Mouse (Mus musculus) urinary bladder, postnatal 10 days (tissue): ENCODE results near the gene Gas2l2.

Experiments used
- DNase-seq: peaks from one replicate; pipeline ENCODE4 v3.0.0; 2022; ENCODE audit warnings: low spot score

The Gas2l2 gene

DNA sequence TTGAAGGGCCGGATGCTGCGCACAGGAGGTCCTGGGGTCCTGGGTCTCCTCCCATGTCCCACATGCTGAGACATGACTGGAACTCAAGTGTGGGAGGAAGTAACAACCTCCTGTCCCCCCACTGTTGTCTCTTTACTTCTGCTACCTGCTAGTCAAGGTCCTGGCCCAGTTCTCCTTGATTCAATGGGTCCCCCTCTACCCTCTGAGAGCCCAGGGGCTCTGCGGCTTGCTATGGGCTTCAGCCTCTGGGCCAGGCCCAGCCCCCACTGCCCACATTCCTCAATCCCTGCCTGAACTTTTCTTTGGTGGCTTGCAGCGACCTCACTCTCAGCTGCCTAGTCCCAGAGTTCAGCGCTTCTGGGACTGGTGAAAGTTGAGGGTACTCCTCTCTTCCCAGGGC lies at the start of gene Gas2l2:
TSS of gene Gas2l2 (minus strand) at position 101 of the 400 bp plus-strand sequence.
- DNase-seq = no peak

DNA sequence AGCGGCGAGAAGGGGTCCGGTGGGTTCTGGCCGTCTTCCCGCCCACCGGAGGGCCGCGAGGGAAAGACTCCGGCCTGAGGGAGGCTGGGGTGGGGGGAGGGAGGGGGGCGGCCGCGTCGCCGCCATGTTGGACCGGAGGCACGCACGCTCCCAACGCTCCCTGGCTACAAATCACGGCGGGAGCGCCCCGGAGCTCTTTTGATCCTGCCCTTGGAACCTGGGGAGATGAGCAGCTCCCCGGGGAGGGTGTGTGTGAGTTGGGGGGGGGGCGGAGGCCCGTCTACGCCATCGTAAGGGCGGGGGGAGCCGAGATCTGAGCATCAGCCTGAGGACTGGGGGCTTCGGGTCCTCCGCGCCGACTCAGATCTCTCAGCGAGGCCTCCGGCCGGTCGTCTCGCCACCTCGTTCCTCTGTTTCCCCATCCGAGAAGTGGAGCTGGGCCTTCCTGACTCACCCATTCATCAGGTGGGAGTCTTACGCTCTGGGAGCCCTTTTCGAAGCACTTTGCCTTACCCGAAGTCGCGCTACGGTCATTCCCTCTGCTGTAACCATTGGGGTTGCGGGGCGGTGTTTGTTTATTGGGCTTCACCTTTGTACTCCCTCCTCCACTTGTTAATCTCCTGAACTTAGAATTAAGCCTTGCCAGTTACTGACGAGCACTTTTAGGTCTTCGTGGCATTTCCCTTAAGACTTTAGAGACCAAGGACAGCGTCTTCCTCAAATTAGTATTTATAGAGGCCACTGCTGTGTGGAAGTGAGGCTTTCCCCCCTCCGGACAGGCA lies 44.2 kb upstream of the Gas2l2 start:
- no peak for DNase-seq

DNA sequence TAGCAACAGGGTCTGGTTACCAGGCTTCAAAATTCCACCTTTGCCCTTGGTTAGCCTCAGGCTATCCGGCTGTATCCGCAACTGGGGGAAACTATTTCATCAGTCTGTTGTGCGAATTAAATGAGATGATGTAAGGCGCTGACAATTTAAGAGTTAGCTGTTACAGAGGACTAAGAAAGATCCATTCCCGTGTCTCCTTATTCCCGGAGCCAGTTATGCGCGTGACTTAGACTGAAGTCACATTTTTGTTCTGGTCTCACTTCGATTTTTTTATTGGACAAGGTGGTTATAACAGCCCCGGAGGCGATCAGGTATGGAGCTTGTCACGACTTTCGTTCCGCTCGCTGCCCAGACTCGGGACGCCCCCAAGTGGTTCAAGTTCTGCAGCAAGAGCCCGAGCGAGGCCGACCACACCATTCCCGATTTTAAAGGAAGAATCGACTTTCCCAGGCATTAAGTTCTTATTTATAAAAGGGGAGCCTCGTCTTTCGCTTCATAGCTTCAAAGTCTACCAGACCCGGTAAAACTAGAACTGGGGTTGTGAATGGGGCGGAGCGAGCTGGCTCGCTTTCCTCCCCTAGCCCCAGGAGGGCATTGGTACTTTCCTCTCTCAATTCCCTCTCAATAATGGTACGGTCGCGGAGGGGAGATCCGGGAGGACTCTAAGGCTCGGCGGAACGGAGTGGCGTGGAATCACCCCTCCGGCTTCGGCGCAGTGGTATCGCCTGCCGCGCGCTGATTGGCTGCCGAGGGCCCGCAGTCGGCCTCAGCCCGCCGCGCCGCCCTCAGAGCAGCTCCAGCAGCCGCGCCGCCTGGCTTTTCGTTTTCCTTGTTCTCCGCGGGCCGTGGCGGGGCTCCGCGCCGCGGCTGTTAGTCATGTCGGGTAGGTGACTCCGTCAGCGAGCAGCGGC lies 43.3 kb upstream of the Gas2l2 start, which contains the start of gene Taf15:
TSS of gene Taf15 (plus strand) at position 763 of the 911 bp plus-strand sequence.
- DNase-seq = peak; percentile 93

DNA sequence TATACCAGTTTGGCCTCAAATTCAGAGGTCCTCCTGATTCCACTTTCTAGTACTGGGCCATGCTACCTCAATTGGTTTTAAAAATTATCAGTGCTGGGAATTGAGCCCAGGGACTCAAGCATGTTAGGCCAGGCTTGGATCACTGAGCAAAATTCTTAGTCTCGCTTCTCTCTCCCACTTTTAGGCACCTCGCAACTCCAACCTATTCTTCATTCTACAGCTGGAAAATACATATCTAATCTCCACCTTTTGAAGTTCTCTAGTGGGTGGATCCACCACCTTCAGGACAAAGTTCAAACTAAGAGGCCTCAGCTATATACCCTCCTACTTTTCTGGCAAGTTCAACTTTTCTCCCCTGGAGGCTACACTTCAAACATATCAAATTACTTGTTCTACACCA lies 42.5 kb upstream of the Gas2l2 start:
- DNase-seq = no peak

DNA sequence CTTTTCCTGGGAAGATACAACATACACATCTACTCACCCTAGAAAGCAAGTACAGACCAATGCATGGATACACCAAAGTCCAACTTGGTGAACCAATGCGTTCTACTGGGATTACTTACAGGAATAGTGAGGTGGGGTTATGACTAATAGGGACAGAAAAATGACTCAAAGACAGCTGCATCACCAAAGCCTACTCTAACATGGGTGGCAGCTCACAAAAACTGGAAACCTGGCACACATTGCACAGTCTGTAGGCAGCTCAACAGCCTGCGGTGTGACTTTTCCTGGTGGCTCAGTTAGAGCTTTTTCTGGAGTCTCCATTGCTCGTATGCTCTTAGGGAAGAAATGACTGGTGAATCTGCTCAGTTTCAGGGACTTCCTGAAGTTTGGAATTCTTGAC lies 39.5 kb upstream of the Gas2l2 start:
- DNase-seq = no peak

DNA sequence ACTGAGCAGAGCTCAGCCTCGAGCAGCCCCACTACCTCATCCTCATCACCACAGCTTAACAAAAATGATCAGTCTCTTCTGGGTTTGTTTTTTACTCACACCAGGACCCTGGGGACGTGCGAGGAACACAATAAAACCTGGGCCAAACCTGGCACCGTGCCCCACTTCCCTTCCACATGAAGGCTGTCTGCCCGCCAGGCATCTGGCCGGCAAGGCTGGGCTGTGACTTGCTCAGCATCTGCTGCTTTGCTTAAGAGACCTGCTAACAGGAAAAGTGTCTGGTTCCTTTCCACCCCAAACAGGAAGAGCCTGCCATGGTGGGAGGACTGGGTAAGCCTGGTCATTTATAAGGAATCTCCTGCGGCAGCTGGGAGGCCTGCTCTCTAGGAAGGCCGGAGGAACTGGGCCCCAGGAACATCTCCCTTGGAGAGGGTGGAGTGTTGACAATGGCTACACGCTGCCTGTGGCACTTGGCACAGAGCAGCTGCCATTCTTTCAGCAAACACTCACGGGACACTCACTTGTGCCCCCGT lies 37.9 kb upstream of the Gas2l2 start:
- DNase-seq = no peak

DNA sequence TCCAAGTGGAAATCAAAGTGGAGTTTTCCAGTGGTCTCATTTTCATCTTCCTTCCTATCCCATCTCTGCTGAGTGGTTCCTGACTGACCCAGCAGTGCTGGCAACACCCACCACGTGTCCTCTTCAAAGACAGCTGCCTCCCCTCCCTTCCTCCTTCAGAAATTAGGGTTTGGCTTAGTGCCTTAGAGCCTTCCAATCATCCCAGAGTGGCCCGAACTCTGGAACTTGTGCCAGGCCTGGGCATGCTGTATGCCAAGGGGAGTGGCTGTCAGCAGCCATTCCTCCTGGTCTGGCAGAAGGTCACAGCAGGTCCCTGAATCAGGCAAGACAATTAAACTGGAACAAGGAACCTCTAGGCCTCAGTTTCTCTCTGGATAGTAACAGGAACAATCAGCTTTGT lies 36.7 kb upstream of the Gas2l2 start:
- DNase-seq = no peak

DNA sequence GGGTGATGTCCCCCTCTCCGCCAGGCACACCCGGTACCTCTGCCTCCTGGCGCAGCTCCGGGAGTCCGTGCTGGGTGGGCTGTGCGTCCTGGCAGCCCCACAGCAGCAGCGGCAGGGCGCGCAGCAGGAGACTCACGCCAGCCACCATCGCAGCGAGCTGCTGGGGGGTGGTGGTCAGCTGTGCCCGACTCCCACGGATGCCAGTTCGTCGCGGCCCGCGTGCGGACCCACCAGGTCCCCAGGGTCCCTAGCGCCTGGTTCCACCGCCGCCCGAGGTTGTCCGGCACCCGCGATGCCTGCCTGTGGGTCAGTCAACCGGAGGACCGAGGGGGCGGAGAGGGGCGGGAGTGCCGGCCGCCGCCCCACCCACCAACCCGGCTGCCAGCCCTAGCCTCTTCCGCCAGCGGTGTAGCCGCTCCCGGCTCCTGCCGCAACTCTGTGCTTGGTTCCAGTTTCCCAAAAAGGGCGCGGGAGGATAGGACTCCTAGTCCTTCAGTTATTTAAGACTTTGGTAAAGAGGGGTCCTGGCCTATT lies 33.5 kb upstream of the Gas2l2 start, which contains the start of gene Mmp28:
TSS of gene Mmp28 (minus strand) at position 361 of the 534 bp plus-strand sequence.
- DNase-seq = no peak

DNA sequence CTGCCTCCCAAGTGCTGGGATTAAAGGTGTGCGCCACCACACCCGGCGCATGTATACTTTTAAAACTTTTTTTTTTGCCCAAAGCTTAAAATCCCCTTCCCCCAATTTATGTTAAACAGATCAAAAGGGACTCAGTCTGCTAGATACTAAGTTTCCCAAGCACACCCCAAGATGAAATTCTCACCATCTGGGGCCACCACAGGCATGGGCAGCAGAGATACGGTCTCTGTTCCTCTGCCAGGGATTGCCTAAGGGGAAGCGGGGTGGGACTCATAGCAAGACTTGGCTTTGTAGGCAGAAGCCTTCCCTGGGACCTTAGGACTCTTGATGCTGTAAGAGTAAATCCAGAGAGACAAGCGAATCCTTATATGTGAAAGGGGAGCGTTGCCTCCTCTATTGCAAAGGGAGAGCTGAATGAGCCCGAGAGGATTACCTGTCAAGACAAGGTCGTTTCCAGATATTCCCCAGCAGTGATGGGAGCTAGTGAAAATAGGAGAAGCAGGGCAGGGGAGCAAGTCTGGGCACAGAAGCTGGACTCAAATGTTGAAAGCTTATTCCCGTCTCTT lies 32.3 kb upstream of the Gas2l2 start:
- DNase-seq = no peak

DNA sequence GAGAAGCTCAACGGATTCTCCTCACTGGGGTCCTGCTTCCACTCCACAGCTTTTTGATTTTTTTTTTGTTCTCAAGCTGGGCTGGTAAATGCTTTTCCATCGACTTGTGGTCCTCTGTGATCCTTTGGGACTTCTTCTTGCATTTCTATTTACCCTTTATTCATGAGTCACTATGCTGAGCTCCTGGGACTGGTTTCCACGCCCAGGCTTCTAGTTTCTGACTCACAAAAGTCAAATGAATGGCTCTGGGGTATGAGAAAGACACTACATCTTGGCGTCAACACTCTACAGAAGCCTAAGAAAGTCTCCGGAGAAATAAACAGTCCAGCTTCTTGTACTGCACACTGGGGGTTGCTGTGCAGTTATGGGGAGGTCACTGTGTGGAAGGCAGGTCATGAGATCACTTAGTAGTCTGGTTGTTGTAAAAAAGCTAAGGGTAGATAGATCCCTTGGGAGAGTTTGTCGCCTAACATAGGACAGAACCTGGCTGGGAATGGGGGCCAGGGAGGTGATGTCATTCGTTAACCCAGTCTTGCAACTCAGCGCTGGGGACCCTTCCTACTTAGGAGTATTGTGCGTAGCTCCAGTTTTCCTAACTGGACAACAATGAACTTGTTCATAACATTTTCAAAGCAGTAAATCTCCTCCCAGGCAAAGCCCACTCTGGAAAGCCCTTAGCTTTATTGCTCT lies 28.8 kb upstream of the Gas2l2 start:
- DNase-seq = no peak

DNA sequence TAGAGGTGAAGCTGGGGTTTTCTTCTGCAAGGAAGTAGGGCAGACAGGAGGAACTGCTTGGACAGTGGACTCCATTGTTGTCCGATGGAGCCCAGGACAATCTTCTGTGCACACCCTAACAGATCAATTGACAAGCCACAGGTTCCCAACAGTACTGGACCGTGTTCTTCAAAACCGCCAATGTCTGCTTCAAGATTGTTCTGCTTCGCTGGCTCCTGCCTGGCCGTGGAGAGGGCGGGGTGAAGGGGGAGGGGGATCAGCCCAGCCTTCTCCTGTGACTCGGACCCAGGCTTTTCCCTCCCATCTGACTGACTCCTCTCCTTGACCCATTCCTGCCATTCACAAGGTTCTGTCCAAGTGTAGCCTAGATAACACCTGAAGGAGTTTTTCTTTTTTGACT lies 28.0 kb upstream of the Gas2l2 start:
- no peak for DNase-seq

DNA sequence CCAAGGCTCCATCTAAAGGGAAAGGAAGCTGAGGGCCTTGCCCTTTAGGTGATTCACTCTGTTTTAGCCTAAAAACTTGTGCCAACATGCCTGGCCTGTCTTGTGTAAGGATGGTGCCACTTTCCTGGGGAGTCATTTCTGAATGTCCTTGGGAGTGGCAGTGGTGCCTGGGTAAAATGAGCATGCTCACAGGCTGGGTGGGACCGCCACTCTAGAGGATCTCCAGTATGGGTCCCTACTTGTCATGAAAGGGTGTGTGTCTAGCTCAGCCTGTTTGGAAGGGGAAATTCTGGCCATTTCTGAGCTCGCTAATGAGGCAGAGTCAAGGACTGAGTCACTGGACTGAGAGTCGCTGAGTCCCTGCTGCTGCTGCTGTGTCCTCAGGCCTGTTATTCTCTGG lies 26.4 kb upstream of the Gas2l2 start:
- DNase-seq = no peak

DNA sequence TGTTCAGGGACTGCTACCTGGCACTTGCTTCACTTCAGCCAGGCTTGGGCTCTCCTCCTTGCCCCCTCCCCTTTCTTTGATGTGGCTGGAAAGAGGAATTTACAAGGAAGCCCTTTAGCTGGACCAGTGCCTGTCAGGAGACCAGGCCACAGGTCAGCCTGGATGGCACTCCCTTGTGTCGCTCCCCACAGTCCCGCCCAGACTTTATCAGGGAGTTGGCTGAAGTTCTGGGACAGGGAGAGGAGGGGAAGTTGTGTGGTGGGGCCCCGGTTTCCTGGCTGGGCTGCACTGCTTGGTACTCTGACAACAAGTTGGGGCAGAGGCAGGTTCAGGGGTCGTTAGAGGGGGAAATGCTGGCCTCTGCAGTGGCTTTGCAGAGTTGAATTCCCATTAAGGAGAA lies 25.3 kb upstream of the Gas2l2 start:
- no peak for DNase-seq

DNA sequence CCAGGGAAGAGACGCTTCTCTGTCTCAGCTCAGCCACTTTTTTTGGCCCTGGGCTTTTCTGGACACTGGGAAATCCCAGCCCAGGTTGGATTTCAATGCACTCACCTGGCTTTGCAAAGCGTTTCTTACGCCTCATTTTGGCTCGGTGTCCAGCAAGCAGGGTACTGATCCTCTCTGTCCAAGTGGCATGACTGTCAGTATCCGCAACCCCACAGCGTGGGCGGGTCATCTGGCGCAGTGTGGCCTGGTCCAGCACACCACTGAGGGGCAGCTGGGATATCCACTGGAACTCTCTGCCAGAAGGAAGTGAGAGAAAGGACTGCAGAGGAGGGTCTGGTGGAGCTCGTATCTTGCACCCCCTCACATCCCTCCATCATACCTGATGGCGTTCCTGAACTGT lies 22.0 kb upstream of the Gas2l2 start:
- DNase-seq = no peak

DNA sequence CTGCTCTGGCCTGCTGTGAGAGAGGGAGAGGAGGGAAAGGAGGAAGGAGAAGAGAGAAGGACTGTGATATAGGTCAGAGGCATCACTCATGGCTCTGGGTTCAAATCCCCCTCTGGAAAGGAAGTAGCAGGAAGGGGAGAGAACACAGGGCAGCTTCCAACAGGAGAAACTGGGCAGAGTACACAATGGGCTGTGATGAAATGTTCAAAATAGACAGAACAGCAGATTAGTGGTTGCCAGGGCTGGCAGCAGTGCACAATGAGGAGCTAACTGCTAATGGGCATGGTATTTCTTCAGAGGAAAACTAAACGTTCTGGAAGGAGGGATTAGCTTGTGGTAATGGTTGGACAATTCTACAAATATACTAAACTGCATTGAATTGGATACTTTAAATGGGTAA lies 21.3 kb upstream of the Gas2l2 start:
- DNase-seq = no peak

DNA sequence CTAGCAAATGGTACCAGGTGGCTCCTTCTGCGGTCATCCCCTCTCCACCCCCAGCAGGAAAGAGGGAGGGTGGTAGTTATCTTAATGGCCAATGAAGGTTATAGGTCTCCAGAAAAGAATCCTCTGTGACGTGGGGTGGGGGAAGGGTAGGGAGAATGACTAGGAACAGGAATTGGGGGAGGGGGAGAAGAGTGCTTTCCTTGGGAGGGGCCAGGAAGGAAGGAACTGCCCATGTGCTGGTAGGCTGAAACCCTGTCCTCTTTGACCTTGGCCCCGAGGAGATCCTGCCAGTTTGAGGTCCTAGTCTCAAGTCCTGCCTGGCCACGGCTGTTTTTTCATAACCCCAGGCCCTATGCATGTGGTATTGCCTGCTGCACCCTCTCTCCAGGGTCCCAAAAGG lies 20.0 kb upstream of the Gas2l2 start:
- DNase-seq = no peak

DNA sequence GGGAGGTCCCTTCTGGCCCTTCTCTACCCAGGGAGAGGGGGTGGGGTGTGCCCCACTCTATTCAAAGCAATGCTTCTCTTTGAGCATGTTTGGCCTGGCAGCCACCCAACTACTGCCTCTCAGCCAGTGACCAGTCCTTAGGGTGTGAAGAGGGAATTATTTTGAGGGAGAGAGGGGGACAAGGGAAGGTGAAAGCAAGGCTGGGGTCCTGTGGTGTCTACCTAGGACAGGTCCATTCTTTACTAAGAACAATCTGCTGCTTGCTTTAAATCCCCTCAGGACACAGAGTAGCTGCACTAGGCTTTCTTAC lies 19.6 kb upstream of the Gas2l2 start:
- DNase-seq = no peak

DNA sequence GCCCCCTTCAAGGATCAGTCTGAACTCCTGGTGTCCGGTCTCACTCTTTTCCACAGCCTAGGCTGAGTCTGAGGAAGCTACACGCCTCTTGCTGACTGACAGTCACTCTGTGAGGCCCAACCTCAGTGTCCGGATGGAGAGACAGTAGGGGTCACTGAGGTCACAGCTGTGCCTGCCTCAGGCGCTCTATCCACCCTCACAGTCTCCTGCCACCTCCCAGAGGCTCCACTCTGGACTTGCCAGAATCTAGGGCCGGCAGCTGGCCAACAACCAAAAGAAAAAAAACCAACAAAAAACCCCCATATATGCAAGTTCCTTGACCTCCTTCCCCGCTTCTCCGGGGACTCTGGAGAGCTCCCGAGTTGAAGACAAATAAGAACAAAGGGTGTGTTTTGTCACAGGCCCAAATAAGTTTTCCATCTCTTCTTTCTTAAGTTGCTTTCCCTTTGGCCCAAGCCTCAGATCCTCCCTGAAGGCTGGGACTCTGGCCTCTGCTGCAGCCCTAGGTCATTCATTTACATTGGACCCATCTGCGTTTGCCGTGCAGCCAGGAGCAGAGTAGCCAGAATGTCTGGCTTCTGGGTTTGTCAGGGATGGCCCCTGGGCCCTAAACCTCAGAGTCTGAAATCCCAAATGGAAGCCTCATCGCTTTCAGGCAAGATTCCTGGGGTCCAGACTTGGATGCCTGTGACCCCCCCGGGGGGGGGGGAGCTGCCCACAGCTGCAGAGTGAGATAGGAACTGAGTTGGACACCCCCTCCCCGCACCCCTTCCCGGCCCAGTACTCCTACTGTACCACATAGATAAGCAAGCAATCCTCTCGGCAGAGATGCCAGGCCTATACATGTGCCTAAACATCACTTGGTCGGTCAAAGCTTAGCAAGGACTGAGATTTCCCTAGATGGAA lies 19.0 kb upstream of the Gas2l2 start:
- DNase-seq = no peak

DNA sequence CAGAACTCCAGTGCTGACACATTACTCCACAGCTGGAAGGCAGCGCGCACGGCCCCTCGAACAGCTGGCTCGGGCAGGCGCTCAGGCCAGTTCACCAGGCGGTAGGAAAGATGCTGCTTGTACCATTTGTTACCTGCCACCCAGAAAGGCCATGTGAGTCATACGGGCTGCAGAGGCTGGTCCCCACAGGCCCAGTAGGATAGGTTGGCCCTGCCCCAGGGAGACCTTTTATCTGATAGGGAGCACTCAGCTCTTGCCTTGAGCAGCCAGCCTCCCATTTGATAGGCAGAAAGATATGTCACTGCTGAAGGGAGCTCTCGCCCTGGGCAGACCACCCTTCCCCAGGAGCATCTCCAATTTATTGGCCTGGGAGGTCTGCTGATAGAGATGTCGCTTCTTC lies 18.4 kb upstream of the Gas2l2 start:
- DNase-seq = no peak

DNA sequence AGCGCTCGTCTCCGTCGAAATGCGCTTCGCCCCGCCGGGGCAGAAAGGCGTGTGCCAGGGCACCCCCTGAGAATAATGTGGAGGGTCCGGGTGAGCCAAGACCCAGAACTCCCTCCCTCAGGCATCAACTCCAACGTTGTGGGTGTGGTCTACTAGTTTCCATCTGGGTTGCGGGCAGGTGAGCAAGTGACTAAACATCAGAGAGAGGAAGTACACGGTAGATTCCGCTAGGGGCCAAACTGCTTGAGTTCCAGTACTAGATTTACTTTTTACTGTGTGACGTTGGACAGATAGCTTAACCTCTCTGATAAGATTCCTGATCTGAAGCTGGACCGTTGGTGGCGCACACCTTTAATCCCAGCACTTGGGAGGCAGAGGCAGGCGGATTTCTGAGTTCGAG lies 15.7 kb upstream of the Gas2l2 start:
- DNase-seq = no peak

DNA sequence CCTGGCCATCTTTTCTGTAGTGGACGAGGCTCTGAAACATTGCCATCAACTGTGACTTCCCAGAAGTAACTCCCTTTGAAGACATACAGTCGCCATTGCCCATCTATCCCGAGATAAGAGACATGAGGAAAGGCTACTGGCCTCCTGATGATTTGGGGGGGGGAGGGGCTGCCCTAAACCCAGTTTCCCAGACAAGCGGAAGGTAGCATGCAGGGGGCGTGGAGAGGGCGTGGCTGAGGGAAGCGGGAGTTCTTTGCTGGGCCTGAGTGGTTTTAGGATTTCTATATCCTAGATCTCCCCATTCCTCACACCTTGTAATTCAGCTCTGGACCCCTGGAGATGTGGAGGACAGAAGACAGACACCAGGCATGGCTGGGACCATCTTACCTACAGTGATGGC lies 14.6 kb upstream of the Gas2l2 start:
- DNase-seq = no peak
